Mouse (Mus musculus) cerebellum, adult 11 months (tissue): ENCODE data around the gene Efhb.

Source experiments
- DNase-seq: peaks from one replicate; pipeline ENCODE4 v3.0.0; 2022

Gene Efhb

DNA sequence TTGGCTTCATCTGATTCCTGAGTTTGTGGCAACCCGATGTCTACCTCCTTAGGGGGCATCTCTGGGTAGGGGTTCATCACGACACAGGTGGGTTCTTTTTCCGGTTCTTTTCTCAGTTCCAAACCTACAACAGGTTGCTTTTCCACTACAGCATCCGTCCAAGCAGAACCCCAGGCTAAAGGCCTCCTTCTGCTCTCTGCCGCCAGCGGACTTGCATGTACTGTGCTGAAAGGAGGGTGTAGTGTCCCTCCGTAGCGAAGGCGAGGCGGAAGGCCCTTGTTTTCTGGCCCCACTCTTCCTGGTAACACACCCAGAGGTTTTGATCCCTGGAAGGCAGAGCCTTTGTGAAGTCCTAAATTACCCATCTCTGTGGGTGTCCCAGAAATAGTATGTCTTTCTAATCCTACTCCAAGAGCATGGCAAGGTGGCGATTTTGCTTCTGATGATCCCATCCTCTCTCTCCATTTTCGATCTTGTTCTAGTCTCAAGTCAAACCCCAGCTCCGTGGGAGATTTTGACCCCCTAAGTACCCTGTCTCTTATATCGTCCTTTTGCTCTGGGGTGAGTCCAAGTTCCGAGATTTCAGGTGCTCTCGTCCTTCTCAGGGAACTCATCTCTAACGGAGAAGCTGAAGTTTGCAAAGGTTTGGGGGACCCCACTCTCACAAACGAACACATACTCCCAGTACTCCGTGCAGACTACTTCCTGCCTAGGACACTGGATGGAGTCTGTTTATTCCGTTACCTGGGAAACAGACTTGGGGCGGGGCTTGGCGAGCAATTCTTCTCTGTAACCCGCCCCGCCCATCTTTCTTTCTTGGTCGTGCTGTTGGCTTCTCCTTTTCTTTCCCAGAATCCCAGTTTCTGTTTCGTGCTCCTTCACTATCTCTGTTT, at the start of gene Efhb:
Gene Efhb, minus strand, starts transcription at position 719 of the 893 bp plus-strand sequence.
- DNase-seq, result peak; percentile 35

DNA sequence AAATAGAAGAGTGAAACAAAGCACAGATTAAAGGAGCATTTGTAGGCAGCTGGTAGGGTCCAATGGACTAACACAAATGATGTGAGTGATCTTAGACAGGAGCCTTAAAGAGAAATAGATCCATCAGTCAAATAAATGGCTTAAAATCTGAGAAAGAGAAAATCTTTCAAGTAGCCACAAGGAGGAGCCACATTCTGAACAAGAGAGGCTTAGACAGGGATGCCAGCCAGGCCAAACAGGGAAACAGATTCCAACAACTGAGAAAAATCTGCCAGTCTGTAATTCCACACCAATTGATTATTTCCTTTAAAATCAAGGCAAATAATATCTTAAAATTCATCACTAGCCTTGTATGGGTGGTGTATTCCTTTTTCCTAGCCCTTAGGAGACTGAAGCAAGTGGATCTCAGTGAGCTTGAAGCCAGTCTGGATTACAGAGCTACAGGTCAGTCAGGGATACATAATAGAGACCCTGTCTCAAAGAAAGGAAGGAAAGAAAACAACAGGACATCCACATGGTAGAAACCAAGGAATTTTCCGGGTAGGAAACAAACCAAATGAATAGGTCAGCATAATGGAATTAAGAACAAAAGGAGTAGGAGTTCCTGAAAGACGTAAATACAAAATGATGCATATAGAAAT, 49.3 kb upstream of the Efhb start:
- peak; percentile 40 for DNase-seq

DNA sequence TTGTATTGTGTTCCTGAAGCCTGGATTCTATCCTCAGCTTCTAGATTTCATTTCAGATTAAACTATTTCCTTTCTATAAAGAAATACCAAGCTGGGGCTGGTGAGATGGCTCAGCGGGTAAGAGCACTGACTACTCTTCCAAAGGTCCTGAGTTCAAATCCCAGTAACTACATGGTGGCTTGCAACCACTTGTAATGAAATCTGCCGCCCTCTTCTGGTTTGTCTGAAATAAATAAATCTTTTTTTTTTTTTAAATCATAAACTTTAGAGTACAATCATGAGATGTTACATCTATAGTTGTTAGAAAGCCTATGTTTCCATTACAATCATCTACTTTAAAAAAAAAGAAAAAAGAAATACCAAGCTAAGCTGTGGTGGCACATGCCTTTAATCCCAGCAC, 39.8 kb upstream of the Efhb start:
- DNase-seq, result no peak

DNA sequence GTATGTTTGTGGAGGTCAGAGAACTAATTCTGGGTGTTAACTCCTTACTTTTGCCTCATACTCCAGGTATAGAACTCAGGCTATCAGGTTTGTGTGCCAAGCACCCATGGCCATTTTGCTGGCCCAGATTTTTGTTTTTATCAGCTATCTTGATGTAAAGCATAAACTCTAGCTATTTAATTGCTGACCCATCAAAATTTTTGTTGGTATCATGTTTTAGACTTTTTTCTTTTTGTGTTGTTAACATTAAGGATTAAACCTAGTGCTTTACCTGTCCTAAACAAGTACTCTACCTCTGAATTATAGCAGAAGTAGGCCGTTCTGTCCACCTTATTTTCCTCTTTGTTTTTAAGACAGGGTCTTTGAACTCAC, 25.9 kb upstream of the Efhb start:
- DNase-seq, result no peak

DNA sequence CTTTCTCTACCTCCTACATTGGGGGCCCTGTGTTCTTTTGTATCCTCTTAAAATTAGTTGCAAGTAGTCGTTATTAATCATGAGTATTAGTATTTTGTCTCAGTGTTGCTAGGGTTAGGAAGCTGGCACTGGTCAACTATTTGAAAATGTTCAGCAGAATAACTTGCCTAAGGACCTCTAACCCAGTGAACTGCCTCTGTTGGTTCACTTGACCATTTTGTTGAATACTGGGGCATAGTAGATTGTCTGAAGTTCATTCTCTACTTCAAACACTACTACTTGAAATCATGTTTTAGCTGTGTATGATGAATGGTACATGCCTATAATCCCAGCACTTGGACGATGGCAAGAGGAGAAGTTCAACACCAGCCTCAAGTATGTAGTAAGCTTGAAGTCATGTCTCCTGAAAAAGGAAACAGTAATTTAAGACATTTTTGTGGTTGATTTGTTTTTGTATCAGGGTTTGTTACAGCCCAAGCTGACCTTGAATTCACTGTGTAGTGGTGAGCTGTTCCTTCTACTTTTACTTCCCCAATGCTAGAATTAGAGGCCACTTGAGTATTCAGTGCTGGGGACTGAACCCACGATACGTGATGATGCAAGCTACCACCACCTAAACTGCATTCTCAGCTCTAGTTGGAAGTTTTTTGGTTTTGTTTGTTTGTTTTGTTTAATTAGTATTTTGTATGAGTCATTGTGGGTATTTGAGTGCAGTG, 25.3 kb upstream of the Efhb start:
- no peak for DNase-seq

DNA sequence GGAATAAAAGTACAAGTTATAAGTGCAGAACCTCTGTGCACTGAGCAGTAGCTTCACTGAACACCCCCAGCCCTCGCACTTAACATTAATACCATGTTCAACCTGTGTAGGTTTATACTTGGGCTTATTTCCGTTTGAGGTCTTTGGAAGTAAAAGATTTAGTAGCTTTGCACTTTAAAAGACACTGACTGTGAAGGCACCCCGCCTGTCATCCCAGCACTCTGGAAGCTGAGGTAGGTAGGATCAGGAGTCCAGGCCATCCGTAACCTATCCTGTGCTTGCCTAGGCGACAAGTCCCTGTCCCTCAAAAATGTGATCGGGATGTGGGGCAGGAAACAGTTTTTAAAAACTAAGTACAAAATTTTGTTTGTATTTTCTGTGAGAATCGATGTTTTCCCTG, 17.3 kb upstream of the Efhb start:
- no peak for DNase-seq

DNA sequence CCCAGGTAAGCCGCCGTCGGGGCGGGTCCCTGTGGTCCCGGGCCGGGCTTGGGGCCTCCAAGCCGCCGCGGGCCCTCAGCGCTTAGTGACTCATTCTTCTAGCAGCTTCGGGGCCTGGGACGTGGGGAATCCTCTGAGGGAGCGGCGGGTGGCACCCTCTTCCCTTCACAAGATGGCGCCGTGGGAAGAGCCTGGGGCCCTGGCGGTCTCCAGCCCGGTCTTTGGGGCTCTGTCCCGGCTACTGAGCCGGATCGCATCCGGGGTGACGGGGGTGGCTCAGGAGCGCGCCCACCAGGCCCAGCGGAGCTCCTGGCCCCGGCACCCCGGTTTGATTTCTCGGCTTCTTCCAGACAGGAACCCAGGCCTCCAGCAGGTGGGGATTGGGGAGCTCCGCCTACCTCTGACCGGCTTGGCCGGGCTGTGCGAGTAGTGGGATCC, 16.5 kb upstream of the Efhb start:
- DNase-seq, result peak; percentile 52

DNA sequence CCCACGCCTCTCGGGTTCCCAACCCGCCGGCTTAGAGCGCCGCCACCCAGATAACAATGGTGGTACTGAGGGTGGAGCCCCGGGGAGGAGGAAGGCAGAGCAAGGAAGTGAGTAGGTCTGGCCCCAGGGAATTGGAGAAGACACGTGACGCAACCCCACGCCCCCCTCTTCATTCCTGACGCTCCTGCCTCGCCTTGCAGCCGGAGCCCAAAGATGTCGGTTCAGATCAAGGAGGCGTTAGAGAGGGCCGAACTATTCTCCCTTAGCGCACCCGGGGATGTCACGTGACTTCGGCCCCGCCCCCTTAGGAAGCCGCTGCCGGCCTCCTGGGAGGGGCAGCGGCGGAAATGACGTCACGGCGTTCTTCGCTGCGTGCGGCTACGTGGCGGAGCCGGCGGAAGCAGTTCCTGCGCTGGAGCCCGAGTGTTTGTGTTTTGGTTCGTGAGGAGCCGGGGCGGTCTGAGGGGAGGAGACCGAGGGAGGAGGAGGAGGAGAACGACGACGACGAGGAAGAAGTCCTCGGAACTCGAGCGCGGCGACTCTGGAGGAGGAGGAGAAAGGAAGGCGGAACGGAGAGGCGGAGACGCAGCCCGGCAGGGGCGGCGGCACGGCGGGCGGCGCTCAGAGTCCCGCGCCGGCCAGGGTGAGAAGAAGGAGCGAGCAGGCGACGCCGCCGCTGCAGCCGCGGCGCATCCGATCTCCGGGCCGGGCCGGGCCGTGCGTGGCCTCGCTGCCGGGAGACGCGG, 15.9 kb upstream of the Efhb start, which contains the start of gene Rab5a:
Gene Rab5a, plus strand, starts transcription at position 377 of the 746 bp plus-strand sequence.
- DNase-seq, result peak; percentile 98

DNA sequence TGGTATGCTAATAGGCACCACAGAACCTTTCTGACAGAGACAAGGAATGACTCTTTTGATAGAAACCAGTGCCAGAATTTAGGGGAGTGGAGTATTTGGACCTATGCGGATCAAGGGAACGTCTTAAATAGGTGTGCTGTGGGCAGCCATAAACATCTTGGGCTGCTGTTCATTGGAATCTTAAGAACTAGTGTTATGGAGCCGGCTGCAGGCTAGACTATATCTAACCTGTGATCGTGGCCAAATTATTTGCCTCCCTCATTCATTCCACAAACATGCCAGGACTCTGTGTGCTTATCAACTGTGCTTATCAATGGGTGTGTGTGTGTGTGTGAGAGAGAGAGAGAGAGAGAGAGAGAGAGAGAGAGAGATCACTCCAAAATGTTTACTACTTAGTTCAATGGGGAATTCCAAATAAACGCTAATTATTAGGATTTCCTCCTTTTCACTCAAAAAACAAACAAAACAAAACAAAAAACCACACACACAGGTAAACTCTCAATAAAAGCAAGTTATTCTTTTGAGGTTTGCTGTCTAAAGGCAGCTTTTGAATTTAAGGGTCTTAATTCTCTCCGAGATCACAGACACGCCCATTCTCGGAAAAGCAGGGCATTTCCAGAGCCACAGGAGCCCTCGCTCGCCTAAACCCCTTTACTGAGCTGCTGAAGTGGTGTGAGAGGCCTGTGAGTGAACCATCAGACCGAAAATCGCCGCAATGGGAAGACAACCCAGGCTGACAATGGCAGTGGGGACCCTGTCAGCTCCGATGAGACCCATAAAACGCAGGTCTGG, 15.1 kb upstream of the Efhb start:
- DNase-seq, result no peak

DNA sequence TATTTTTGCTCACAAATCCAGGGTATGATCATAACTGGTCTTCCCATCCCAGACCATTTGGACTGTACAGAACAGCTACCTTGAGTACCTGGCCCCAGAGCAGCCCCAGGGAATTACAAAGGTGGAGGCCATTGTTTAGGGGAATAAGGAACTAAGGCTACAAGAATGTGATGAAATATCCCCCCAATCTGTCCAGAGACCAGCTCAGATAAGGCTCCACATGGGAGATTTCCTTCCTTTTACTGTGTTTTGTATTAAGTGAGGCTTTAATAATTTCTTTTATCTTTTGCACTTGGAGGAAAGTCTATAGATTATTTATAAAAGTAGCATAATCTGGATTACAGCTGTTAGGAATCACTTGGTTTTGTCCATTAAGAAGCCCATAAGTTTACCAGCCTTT, 5.6 kb upstream of the Efhb start:
- no peak for DNase-seq

DNA sequence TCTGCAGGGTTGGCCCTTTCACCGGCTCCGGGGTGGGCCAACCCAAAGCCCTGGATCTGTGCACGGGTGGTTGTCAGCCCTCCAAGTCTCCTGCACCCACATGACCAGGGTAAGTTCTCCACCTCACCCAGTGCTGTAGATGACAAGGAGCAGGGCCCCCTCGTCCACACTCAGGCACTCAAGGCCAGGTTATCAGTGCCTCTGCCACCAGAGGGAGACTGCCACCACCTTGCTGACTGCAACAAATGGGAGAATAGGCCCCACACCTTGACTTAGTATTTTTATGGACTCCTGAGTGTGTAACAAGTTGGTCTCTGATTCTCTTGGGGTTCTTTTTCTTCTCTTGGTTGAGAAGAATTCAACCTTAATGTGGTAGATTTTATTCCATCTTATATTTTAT, 2.4 kb upstream of the Efhb start:
- DNase-seq, result no peak

DNA sequence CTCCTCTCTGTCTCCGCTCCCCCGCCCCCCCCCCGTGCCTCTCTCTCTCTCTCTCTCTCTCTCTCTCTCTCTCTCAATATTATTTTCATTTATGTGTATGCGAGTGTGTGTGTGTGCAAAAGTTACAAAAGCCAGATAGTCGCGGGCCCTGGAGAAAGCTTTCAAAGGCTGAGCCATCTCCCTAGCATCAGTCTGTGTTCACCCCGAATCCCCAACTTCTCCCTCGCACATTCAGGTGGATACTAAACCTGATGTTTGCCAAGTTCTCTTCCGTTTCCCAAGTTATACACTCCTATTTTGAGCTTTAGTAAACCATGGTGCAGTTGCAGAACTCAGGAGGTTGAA, 347 bp upstream of the Efhb start:
- DNase-seq, result no peak

DNA sequence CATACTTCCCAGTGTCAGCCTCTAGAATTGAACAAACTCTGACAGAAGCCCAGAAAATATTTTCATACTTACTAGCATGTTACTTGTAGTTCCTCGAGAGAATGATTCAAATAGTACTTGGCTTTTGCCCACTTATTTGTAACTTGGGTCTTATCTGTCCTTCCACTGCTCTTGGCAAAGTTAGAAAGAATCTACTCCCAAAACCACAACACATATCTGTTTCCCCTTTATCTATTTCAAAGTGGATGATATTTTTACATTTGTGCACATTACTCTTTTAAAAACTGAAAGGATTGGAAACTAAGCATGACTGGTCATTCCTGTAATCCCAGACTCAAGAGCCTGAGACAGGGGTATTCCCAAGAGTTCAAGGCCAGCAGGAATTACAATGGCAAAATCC, 6.4 kb downstream of the Efhb start:
- DNase-seq, result no peak

DNA sequence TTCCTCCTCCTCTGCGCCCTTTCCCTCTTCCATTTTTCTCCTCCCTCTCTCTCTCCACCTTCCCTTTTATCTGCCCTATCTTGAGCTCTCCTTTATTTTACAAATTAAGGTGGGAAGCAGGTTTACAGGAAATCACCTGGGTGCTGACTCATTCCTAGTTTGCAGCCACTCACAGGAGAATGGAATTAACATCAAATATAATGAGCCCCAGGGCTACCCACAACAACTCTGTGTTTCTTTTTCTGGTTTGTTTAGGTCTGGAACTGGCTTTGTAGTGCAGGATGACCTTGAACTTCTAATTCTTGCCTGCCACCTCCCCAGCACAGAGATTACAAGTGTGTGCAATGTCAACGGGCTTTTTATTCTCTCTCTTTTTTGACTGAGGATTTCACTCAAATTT, 7.0 kb downstream of the Efhb start:
- no peak for DNase-seq

DNA sequence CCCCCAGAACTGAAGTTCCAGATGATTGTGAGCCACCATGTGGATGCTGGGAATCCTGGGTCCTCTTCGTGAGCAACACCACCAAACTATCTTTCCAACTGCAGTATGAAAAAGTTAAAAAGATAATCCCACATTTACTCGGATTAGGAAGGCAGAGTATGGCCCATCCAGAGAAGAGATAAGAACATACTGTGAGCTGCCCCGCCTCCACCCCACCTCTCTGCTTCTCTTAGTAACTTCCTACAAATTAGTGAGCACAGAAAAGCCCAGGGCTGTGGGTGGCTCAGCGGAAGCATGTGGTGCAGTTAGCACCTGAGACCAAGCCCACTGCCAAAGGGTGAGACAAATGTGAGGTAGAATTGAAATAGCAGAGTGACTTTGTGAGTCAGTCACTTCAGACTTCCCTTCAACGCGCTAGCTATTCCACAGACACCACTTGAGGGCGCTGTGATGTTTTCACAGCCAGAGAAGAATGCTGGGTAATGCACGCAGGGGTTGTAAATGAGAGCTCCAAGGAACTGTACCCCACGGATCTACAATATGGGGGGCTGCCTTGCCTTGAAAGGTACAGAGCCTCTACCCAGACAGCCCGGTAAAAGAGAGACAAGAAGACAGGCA, 60.3 kb downstream of the Efhb start:
- peak; percentile 1 for DNase-seq

DNA sequence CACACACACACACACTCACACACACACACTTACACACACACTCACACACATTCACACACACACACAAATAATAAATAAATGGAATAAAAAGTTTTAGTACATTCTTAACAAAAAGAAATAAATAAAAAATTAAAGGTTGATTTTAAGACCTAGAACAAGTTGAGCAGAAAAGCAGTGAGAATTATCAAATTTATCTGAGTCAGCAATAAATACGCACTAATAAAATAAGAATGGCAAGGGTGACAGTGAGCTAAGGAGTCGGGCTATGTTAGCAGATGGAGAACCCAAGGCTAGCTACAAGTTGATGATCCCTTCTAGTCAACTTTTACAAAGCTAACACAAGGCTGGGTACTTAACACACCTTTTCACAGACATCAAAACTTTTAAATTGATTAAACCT, 69.9 kb downstream of the Efhb start:
- no peak for DNase-seq

DNA sequence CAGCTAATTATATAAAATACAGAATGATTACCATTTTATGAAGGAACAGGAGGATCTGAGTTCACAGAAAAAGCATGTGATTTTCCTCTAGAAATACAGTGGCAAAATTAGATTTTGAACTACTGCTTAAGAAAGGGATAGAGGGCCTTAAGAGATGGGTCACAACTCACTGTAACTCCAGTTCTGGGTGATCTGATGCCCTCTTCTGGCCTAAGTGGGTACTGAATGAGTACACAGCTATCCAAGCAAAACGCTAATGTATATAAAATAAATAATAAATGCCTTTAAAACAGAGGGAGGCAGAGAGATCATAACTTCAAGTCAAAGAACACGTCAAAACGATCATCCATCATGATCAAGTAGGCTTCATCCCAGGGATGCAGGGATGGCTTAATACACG, 73.6 kb downstream of the Efhb start:
- DNase-seq, result no peak

DNA sequence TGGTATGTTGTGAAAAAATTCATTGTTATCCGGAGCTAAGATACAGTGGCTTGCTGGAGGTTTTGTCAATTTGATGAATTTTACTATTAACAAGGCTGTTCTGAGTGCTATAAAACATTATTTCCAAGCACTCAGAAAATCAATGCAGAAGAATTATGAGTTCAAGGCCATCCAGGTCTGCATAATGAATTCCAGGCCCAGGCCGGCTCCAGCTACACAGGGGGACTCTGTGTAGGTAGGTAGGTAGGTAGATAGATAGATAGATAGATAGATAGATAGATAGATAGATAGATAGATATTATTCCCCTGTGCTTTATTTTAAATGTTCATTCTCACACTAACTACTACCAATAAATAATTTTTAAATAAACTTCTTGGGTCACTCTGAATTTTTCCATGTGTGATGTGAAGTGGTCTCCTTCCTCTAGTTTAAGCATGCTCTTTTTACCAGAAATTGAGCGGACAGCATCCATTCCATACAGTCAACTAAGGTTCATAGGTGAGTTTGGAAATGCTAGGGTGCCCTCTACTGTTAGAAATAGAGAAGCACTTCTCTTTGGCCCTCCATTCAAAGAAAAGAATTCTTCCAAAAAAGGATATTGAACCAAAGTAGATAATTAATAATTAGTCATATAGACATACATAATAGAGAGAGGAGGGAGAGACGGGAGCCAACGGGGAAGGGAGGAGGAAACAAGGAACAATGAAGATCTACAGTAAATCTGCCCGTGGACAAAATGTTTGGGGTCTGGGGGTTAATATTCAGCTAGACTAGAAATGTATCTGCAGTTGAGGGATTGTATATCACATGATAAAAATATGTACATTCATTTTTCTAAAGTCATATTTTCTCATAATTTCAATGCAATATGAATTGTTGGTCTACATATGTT, 75.3 kb downstream of the Efhb start:
- DNase-seq, result no peak

DNA sequence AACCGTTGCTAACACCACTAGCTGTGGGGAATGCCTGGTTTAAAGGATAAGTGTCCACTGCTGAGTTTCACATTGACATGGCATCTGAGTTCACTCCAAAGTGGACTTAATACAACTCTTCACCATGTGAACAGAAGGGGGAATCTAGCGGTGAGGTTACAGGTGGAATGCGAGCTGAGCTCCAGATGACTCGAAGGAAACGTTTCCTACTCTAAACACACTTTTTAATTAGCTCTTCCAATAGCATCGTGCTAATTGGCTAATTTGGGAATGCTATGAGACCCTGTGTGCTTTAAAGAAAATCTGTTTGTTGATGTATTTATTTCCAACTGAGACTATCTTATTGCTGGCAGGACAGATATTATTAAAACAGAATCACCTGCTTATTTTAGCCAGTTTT, 76.3 kb downstream of the Efhb start:
- DNase-seq, result no peak

DNA sequence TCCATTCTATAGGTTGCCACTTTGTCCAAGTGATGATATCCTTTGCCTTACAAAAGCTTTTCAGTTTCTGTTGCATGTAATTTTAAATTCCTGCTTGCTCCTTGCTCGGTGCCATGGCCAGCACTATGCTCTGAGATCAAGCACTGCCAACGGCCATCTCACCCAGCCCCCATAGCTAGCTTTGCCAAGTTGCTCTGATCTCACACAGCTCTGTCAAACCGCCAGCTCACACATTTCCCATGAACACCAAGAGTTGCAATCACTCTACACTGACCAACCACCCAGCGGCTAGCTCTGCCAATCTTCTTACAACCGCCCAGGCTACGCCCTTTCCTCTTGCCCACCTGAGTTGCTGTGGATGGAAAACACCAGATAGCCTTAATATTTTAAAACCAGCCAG, 99.0 kb downstream of the Efhb start:
- DNase-seq, result no peak
